Mouse (Mus musculus) spleen, adult 12 weeks (tissue): ENCODE data around the gene Akap13.

Experiments used
- DNase-seq: peaks from one replicate; pipeline ENCODE4 v3.0.0; 2022; ENCODE audit warnings: low spot score

Gene Akap13

GRCm38 (mm10) chr7:75455223-75456151, at the start of gene Akap13:
Akap13 (plus strand) TSS chr7:75455534.
- DNase-seq, result peak; percentile 89

GRCm38 (mm10) chr7:75410641-75411040, 44.7 kb upstream of the Akap13 start:
- no peak for DNase-seq

GRCm38 (mm10) chr7:75411226-75411625, 44.1 kb upstream of the Akap13 start:
- DNase-seq, result no peak

DNA sequence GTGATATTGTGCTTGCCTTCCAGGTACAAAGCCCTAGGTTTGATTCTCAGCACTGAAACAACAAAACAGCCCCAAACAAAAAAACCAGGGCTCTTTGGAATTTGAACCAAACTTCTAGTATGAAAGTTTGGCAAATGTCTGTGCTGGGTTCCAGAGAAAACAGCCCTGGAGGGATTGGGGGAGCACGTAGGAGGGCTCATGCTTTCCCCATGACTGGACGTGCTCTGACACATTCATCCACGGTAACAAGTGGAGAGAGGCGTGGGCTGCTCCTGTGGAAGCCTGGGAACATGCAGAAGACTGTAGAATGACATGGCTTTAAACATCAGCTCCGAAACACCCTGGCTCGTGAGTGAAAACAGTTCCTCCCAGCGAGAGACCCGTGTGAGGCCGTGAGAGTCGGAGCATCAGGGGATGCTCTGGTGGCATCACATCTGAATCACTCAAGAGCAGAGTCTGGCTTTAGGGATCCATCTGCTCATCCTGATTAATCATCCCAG, 43.3 kb upstream of the Akap13 start:
- DNase-seq, result no peak

GRCm38 (mm10) chr7:75412568-75412967, 42.8 kb upstream of the Akap13 start:
- DNase-seq, result no peak

DNA sequence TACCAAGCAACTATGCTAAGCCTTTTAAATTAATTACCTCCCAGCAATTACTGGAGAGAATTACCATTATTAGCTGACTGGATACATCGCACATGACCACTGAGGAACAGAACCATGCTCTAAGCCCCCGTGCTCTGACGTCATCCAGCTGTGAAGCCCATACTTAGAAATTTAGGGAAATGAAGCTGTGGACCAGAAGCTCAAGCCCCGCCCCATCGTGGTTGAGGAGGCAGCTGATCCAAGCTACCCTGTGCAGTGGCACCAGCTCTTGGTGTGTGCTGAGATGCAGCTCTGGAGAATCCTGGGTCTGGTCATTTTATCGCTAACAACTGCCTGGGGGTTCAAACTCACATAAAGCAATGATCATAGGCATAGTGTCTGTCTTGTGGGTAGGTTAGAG, 41.4 kb upstream of the Akap13 start:
- no peak for DNase-seq

DNA sequence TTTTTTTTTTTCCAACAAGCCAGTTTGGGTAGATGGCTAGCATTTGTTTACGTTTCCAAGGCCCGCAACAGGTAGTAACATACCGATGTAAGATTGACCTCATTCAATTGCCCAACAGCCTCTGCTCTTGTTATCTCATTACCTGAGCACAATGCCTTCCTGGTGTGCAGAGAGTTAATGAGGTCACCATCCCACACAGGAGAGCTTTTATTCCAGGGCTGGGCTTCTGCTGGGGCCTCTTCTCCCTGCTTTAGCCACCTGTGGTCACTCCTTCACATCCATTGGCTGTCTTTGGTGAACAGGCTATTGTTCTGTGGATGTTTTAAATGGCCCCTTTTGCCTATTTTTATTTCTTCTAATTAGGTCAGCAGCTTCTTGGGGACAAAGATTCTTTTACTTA, 41.0 kb upstream of the Akap13 start:
- DNase-seq, result no peak

GRCm38 (mm10) chr7:75415166-75415881, 40.0 kb upstream of the Akap13 start:
- no peak for DNase-seq

DNA sequence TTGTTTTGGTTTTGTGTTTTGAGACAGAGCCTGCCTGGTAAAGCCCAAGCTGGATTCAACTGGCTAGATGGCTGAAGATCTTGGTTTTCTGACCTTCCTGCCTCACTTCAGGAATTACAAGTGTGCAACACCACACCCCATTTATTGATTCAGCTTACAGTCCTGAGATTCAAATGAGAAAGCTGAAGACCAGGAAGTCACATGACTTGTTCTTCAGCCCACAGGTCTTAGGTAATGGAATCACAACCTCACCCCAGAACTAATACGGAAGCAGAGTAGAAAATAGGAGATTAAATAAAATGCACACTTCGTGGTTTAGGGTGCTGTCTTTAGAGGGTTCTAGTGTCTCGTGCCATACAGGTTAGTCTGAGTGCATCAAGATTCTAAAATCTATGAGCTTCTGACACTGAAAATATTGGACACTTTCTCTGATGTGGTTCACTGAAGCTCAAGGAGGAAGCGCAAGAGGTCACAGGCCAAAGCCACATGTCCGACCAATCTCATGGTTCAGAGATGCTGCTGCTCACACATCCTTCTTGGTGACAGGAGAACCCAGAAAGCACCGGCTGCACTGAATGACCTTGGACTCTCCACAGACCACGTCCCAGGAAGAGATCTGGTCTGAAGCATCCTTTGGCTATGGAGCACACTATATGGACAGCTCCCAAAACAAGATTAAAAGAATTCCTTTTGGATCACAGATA, 39.3 kb upstream of the Akap13 start:
- DNase-seq, result no peak

DNA sequence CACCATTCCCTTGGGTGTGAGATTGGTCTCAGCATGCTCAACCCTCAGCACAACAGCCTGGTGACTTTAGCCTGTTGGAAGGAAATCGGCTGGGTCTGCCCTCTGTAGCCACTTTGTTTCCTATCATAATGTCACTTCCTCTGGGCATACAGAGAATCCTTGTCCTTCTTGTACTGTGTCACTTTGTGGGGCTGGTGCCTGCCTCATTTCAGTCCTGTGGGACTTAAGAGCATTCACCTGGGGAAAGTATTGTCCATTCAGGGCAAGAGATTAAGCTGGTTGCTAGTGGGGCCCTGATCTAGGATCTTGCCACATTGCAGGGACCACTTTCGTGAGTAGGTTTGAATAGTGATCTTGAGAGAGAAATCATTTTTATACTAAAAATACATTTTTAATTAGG, 34.4 kb upstream of the Akap13 start:
- no peak for DNase-seq

- DNase-seq, result no peak
Observed at GRCm38 (mm10) chr7:75424121-75424520, 31.2 kb upstream of the Akap13 start.

GRCm38 (mm10) chr7:75427322-75427721, 28.0 kb upstream of the Akap13 start:
- DNase-seq, result no peak

DNA sequence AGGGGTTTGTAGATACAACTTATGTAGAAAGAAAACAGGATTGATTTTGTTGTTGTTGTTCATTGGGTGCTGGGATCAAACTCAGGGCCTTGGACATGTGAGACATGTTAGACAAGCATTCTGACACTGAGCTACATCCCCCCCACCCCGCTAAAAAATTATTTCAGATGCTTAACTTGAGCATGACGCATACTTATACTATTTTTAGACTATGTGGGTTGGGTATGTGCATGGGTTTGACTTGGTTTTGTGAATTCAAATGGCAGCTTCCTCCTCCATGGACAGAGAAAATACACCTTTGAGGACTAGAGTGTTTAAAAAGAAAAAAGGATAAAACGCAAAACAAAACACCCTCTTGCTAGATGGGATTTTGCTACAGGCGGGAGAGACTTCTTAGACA, 26.4 kb upstream of the Akap13 start:
- no peak for DNase-seq

- no peak for DNase-seq
Observed at GRCm38 (mm10) chr7:75430550-75430949, 24.8 kb upstream of the Akap13 start.

- DNase-seq, result no peak
Observed at GRCm38 (mm10) chr7:75431043-75431442, 24.3 kb upstream of the Akap13 start.

- no peak for DNase-seq
Observed at GRCm38 (mm10) chr7:75432046-75432445, 23.3 kb upstream of the Akap13 start.

DNA sequence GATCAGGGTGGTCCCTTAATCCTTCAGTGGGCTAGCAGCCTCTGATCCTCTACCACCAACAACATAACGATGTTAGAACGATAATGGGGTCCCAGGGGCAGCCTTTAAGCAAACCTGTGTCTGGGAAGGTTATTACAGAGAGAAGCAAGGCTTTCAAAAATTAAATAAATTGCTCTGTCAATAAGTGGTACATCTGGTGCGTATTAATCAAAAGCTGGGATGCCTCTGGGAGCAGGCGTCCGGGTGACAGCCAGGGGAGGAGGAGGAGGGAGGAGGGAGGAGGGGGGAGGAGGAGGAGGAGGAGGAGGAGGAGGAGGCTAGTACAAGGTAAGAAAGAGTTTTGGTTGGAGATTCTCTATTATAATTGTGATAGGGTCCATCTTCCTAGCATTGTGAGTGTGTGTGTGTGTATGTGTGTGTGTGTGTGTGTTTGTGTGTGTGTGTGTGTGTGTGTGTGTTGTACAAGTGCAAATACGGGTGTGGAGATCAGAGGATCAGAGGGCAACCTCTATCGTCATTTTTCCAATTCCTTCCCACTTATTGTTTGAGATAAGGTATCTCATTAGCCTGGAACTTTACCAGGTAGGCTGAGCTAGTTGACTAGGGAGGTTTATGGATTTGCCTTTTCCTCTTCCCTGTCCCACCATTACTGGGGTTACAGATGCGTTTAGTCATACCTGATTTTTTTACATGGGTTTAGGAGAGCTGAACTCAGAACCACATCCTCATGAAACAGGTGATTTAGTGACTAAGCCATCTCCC, 18.7 kb upstream of the Akap13 start:
- DNase-seq, result no peak

DNA sequence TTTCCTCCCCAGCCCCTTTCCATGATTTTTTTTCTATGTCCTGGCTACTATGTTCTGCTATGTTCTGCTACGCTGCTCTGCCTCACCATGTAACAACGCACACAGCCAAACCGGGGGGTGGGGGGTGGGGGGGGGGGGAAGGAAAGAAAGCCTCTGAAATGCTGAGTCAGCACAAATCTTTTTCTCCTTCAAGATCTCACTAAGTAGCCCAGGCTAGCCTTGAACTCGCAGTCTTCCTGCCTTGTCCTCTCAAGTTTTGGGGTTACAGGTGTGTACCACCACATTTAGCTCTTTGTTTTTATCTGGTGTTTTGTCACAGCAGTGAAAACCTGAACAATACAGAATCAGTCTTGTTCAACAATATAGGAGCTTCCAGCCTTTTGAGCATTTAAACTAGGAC, 15.8 kb upstream of the Akap13 start:
- no peak for DNase-seq

GRCm38 (mm10) chr7:75440241-75440640, 15.1 kb upstream of the Akap13 start:
- DNase-seq, result no peak

DNA sequence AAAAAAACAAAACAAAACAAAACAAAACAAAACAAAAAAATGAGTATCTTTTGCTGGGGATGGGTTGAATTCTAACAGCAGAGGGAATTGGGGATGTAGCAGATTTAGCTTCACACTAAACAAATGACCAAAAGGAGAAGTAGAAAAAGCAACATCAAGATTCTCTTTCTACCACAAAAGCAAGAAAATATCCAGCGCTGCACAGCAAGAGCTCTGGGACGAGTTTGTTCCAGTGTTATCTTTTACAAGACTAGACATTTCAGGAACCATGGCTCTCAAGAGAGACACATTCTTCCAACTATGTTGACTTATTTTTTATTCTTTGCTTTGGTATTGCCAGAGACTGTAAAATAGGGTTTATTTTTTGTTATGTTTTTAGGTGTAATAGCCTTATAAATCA, 13.4 kb upstream of the Akap13 start:
- no peak for DNase-seq

DNA sequence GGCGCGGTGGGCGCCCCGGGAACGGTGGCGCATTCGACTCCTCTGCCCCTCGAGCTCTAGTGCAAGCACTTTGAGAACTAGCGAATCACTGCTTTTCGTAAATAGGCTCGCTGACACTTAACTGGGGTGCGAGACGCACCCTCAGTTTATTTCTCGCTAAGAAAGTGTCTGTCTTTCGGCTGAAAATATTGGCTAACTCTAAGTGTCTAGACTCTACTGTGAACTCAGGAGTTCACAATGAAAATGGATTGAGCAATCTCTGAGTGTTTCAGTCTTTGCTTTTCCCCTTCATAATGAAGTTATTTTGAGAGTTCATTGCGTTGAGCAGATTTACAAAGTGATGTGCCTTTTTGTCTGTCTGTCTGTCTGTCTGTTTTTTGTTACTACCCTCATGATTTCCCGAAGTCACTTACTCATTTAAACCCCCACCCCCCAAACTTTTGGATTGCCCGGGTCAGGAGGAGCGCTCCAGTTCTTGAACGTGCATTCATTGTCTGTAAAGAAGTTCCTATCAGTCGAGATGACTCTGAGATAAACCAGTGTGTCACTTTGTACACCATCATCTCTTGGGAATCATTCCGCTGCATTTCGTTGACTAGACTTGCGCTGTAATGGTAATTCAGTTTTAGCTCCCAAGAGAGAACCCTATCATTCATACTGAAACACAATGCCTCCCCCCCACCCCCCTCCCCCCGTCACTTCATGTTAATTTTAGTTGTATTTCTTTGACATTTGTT, 986 bp downstream of the Akap13 start:
- DNase-seq, result no peak
